37 mouse cellular contexts compared by ENCODE assay signal in the genomic region with DNA sequence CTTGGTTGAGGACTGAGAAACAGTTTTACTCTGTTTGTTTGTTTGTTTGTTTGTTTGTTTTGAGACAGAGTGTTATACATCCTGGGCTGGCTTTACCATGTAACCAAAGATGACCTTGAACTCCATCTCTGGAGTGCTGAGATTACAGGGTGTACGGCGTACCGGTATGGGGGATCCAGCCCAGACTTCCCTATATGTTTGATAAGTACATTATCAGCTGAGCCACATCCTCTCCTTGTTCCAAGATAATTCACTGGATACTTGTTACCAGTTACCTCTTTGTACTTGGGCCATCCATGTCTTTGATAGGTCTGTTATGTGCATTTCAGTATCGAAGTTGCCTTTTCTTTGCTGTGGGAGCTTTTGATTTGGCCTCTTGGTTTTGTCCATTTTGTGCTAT. TPM values are rescaled to one million over a fixed set of nuclear protein-coding genes. Genes with fewer than 3 reads are reported as not detected.
"Had no signal": no experiment of that assay in that cellular context is flagged by ENCODE, and none has a peak within 500 bp of the region (broad histone marks: within the 10 kb centered on the region; RNA-seq: fewer than 3 reads in every experiment).

No protein-coding gene starts in this region.

- ATAC-seq: hindbrain, embryonic 16.5 days; hindbrain, postnatal 0 days; inflammation-experienced regulatory T-cells, adult 6 months; intestine, embryonic 15.5 days; intestine, embryonic 16.5 days; intestine, postnatal 0 days had no signal

- H3K4me3 ChIP-seq: heart, embryonic 10.5 days; heart, embryonic 15.5 days; hindbrain, embryonic 10.5 days; hindbrain, embryonic 12.5 days; hindbrain, embryonic 13.5 days; hindbrain, embryonic 15.5 days; intestine, embryonic 15.5 days; kidney, embryonic 15.5 days; layer of hippocampus, adult 2 months; left cerebral cortex, adult 2 months had no signal

- H3K9ac ChIP-seq: heart, embryonic 15.5 days; hindbrain, embryonic 12.5 days; hindbrain, embryonic 13.5 days; hindbrain, embryonic 14.5 days; hindbrain, embryonic 15.5 days; intestine, embryonic 15.5 days; kidney, embryonic 15.5 days had no signal

- H3K27ac ChIP-seq: heart, embryonic 15.5 days; hindbrain, embryonic 10.5 days; hindbrain, embryonic 12.5 days; hindbrain, embryonic 13.5 days; hindbrain, embryonic 14.5 days; hindbrain, embryonic 15.5 days; hindbrain, postnatal 0 days; intestine, embryonic 15.5 days; kidney, embryonic 15.5 days; kidney, postnatal 0 days; layer of hippocampus, adult 2 months; left cerebral cortex, adult 2 months had no signal

- H3K36me3 ChIP-seq: heart, embryonic 15.5 days; intestine, embryonic 15.5 days had no signal

- DNase-seq: heart, postnatal 10 days; heart, postnatal 14 days; heart, postnatal 4 days; kidney, adult 11 months; kidney, adult 18-20 months; kidney, adult 2 months; kidney, adult 8-10 months; kidney, adult 9 months; kidney, postnatal 10 days; kidney, postnatal 14 days; kidney, postnatal 25 days; kidney, postnatal 36 days; kidney, postnatal 4 days; layer of hippocampus, adult 9-11 months; layer of hippocampus, postnatal 36 days had no signal

- H3K4me1 ChIP-seq: hindbrain, embryonic 10.5 days; hindbrain, embryonic 12.5 days; hindbrain, embryonic 13.5 days; hindbrain, embryonic 15.5 days; intestine, embryonic 15.5 days; kidney, embryonic 15.5 days had no signal

- H3K9me3 ChIP-seq: heart, embryonic 10.5 days; heart, embryonic 15.5 days; hindbrain, embryonic 10.5 days; hindbrain, embryonic 12.5 days; hindbrain, embryonic 13.5 days; hindbrain, embryonic 15.5 days; intestine, embryonic 15.5 days; kidney, embryonic 15.5 days had no signal

- H3K27me3 ChIP-seq: heart, embryonic 15.5 days; hindbrain, embryonic 12.5 days; hindbrain, embryonic 13.5 days; hindbrain, embryonic 15.5 days; intestine, embryonic 15.5 days; kidney, embryonic 15.5 days had no signal

- H3K4me2 ChIP-seq: heart, embryonic 15.5 days; hindbrain, embryonic 12.5 days; hindbrain, embryonic 13.5 days; hindbrain, embryonic 14.5 days; hindbrain, embryonic 15.5 days; intestine, embryonic 15.5 days; kidney, embryonic 15.5 days had no signal

RNA-seq across cellular contexts. Expression of gene Hrh3, which starts 28.9 kb away (rescaled TPM):
- total RNA-seq: heart, postnatal 10 days; heart, postnatal 14 days; heart, postnatal 4 days; hematopoietic stem cell, adult 5-6 weeks had no signal
- polyA plus RNA-seq: heart, embryonic 10.5 days; heart, embryonic 14.5 days; heart, embryonic 15.5 days; heart, postnatal 0 days; inflammation-experienced regulatory T-cells, adult 6 months; intestine, postnatal 0 days; kidney, embryonic 14.5 days; kidney, embryonic 15.5 days; kidney, embryonic 16.5 days; kidney, postnatal 0 days had no signal
